Mouse (Mus musculus) brain, embryonic 14.5 days (tissue): ENCODE measurements around the gene Cbx7.

ENCODE experiments used
- CTCF ChIP-seq: fragments of 200-500 bp; IDR thresholded peaks from 2 replicates; pipeline ENCODE4 v1.5.1; 2012; ENCODE audit warnings: inconsistent platforms, mild to moderate bottlenecking, moderate library complexity, borderline replicate concordance; ENCODE audit not compliant: insufficient read depth, insufficient read length; ENCODE audit errors: extremely low read depth
- POLR2A ChIP-seq: fragments of 200-500 bp; IDR thresholded peaks from 2 replicates; pipeline ENCODE4 v1.6.1; 2012; ENCODE audit warnings: mild to moderate bottlenecking, inconsistent platforms, borderline replicate concordance; ENCODE audit not compliant: poor library complexity, insufficient read depth, insufficient read length, severe bottlenecking; ENCODE audit errors: extremely low read depth

DNA sequence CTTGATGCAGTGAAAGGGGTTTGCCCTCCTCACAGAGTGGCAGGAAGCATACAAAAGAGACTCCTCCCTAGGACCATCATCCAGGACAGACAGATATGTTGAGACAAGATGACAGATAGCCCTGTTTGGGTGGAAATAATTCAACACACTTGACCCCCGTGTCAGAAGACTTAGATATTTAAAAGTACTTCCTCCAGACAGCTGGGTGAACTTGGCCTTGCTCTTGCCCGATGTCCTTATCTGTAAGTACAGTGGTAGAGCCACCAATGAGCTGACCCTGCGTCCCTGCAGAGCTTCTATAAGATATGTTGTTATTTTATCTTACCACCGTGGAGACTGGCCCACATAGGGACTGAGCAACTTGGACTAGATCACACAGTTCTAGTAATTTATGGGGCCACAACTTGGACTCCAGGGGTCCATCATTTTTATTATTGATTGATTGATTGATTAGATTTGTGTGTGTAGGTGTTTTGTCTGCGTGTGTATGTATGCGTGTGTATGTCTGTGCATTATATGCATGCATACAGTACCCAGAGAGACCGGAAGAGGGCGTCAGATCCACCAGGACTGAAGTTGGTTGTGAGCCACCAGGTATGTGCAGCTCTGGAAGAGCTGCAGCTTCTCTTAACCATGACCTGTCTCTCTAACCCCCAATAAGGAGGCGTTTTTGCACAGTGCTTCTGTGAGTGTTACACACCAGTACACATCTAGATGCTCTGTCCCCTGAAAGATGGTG is 45.8 kb upstream of the Cbx7 start:
- TF ChIP-seq CTCF (no peak), POLR2A (no peak)
